Mouse (Mus musculus) frontal cortex, postnatal 25 days (tissue): Measurements from ENCODE around the gene Rragc.
"Not testable (repeated sequence)": the region's sequence is repeated elsewhere in the genome, so short reads cannot be mapped to it uniquely, and the experiment has no call there.

Source experiments
- DNase-seq, 2 experiments: peaks; one replicate each; pipeline ENCODE4 v3.0.0; 2022; ENCODE audit warnings: low spot score in 2 of 2

Rragc gene

DNA sequence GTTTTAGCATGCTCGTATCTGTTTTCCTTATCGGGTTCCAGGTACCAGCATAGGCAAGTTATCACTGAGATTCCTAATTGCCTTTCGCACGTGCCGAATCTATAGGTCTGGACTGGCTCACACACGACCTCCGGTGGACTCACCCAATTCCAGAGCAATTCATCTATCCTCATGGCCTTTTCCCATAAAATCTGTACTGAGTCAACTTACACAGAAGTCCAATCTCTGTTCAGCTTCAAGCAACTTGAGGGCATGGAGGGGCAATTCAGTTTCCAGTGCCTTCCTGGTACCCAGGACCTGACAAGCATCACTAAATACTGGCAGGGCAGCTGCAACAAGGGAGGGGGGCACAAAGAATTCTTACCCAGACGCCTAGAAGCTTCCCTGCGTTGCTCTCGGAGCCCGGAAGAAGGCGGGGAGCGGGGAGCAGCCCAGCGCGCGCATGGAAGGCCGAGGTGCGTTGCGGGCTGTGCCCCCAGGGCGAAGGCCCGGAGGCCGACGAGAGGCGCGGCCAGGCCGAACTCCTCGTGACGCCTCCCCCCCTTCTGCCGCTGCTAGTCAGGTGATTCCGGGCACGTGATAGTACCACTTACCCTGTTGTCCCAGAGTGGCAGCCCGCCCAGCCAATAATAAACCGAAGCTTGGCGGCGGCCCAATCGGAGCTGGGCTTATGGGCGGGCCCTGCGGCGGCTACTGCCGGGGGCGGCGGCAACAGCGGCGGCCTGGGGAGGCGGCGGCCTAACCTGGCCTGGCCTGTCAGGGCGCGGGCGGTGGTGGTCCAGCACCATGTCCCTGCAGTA, at the start of gene Rragc:
Rragc (plus strand) TSS at position 699 of the 800 bp plus-strand sequence.
- peak; percentile 100 for DNase-seq

DNA sequence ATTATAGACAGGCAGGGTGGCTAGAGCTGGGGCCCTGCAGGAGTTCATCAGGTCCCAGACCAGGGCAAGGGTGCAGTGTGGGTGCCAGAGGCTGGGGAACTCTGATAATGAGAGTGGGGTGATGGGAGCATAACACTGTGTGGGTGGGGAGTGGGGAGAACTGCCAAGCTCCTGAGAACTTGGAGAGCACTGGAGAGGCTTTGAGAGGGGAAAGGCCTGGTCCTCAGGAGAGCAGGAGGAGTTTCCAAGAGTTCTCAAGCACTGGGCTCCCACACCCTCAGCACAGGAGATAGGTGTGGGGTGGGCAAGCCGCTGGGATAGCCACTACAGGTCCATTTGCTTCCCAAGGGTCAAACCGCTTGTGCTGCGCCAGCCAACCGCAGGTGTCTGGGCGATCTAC, 23.5 kb upstream of the Rragc start:
- DNase-seq = no peak

DNA sequence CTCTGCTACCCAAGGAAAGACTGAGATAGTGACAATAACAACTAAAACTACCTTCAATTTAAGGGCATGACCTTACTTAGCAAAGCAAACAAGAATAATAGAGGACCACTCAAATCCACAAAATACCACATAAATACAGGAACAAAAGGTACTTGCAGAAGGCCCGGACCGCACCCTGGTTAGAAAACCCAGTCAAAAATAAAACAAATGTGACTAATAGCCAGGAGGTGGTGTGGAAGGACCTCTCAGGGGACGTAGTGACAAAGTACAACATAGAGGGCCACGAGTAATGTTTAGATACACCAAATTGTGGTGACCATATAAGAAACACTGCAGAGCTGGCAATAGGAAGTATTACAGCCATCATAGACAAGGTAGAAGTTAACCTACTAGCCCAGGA, 23.0 kb upstream of the Rragc start:
- DNase-seq = no peak

DNA sequence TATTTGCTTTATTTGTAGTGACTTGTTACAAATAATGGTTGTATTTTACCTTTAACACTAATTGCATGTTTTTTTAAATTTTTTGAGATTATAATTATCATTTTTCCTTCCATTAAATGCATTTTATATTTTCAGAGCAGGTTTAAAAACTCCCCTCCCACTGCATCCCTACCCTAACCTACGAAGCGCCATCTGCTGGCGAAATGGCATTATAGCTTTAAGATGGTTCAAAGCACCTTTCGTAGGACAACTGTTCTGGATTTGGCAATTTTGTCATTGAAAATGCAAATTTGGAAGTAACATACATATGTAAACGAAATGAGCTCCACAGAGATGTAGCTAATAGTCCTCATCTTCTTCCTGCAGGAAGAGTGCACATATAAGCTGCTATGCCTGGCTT, 18.6 kb upstream of the Rragc start:
- DNase-seq = peak in 1 of 2 experiments; percentile 23

DNA sequence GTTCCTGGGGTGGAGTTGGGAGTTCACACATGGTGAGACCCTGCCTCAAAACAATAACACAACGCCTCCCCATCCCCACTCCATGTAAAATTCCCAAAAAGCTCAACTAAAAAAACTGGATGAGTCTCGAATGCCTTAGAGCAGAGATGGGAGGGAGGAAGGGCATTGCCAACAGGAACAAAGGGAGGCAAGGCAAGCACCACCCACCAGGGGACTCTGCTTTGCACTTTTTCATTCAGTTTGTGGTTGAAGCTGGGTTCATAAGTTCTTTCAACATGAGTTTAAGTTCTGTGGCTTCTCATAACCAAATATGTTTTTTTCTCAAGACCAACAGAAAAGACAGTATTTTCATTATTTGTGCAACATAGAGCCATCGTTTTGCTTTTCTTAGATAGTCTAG, 13.8 kb upstream of the Rragc start:
- DNase-seq = no peak

DNA sequence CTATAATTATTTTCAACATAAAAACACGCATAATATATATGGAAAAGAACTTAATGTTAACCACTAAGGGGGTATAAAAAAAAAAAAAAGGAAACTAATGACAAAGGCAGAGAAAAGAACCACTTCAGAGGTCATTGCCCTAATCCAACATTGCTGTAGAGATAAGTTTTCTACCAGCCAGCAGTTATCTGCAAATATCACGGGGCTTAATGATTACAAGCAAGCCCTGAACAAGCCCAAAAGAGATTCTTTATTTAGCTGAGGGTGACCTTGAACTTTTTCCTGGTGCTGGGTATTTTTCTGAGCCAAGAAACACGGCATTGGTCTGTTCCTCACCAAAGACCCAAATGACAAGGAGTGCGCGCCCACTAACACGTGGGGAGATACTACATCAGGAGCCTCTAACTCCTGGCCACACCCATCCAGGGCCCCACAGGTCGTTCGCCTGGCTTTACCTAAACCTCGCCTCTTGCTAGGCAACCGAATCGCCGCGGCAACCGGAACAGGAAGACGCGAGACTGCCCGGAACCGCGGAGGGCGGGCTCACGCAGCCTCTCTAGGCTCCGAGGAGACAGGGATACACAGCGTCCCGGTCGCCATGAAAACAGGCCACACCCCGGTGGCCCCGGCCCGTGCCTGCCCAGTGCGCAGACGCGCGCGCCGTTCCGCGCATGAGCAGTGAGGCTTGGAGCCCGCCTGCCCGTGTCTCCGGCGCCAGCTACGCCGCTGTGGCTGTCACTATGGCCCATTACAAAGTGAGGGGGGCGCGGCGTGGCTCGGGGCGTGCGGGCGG, 12.7 kb upstream of the Rragc start, which contains the start of gene Mycbp:
Mycbp (plus strand) TSS at position 500 of the 793 bp plus-strand sequence.
- DNase-seq = peak; percentile 96 to 99

DNA sequence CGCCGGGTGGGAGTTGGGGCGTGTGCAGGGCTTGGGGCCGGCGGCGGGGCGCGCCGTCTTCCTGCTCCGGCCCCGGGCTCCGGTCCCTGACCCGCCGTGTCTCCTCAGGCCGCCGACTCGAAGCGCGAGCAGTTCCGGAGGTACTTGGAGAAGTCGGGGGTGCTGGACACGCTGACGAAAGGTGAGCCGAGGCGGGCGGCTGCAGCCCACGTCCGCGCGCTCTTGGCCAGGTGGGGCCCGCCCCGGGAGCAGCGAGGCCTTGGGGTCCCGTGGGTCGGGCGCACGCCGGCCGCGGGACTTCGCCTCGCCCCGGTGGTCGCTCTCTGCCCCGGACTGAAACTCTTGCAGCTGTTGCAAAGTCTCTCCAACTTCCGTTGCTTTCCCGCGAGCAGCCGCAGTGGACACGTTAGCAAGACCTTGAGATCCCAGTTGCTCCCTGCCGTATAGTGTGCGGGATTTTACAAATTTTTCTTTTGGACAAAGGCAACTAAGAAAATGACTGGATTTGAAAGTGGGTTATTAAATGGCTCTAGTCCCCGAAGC, 12.0 kb upstream of the Rragc start:
- no peak for DNase-seq

DNA sequence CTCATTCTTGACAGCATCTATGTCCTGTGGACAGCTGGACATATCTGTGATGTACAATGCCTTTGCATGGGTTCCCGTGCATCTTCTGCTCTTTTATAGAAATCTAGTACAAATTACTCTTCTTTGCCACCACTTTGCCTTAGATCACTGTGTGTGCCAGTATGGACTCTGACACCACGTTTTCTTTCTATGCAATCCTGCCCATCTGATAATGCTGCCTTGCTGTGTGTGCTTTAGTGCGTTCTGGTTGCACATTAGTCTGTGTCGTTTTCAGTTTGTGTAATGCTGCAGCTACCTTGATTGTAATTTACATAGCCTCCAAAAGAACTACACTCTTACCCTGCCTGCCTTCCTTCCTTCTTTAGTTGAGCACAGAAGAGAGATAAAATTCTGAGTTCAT, 5.7 kb upstream of the Rragc start:
- no peak for DNase-seq

DNA sequence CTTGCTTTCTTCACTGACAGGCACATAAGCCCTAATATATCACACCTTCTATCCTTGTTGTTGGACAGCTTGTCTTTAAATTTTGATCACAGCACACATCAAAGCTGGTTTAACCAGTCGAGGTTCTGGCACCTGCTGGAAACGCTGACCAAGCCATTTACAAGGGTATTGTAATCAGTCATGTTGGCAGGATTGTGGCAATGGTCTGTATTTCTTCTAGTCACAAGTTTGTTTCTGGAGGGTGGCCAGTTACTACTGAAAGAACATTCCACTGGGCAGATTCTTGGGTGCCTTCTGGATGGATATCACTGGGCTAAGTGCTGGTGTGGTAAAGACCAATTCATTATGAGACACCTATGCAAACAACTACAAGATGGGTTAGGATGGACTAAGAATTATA, 4.8 kb upstream of the Rragc start:
- DNase-seq = no peak

DNA sequence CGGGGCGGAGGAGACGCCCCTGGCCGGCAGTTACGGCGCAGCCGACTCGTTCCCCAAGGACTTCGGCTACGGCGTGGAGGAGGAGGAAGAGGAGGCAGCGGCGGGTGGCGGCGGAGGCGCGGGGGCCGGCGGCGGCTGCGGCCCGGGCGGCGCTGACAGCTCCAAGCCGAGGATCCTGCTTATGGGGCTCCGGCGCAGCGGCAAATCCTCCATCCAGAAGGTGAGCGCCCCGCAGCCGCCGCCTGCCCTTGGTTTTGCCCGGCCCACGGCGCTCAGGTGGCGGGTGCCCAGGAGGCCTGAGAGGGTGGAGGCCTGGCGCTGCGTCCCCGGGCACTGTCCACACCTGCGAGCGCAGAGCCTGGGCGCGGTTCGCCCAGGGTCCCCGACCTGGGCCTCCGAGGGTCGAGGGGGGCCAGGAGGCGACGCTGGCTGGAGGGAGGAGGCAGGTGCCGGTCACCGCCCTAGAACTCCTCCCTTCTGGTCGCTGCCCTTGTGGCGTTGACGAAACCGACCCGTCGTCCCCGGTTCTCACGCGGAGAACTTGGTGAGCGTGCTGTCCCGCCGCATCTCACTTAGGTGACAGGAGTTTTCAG, 398 bp downstream of the Rragc start, which contains the start of gene 4930535I16Rik:
4930535I16Rik (minus strand) TSS at position 475 of the 593 bp plus-strand sequence.
- DNase-seq = no peak

DNA sequence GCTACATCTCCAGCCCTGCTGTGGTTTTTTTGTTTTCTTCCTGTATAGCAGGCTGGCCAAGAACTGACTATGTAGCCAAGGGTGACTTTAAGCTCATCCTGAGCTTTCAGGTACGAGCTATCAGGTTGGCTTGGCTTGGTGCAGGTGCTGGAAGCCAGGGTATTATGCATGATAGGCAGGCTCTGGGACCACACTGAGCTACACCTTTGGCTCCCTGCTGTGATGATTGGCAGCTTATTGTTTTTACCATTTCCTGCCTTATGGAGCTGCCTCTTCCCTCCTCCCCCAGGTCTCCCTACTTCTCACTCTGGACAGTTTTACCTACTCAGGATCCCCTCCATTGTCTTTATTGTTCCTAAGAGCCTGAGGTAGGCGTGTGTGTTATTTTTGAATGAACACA, 1.6 kb downstream of the Rragc start:
- DNase-seq = no peak

DNA sequence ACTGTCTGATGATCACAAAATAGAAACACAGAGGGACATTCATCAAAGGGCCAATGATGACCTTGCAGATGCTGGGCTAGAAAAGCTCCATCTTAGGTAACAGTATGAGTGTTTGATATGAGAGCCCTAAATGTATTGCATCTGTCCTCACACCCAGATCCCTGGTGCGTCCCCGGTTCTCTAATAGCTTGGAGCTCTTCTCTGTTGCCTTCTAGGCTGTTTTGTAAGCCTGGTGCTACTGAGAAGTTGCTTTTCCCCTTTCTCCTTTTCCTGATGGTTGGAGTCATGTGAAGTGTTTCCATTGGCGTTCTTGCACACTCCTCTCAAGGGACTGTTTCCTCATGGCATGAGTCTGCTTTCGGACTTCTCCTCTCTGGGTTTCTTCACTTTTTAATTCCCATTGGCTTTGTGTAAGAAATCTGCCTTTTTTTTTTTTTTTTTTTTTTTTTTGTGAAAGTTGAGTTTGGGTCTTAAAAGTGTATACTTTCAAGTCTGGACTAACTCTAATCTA, 3.9 kb downstream of the Rragc start:
- no peak for DNase-seq

DNA sequence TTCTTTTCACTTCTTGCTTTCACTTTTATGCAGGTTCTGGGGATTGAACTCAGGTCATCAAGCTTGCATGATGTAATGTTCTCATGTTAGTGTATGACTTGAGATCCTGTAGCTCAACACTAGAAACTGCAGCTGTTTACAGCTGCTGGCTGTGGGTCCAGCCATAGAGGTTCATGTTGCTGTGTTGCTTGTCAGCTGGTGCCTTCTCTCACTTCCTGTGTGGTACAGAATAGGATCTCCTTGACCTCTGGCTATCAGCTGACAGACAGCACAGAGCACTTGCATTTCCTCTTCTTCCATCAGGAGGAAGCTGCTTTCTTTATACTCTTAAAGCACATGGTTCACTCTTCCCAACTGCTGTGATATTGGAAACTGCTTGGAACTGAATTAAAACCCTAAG, 10.7 kb downstream of the Rragc start:
- DNase-seq = no peak

DNA sequence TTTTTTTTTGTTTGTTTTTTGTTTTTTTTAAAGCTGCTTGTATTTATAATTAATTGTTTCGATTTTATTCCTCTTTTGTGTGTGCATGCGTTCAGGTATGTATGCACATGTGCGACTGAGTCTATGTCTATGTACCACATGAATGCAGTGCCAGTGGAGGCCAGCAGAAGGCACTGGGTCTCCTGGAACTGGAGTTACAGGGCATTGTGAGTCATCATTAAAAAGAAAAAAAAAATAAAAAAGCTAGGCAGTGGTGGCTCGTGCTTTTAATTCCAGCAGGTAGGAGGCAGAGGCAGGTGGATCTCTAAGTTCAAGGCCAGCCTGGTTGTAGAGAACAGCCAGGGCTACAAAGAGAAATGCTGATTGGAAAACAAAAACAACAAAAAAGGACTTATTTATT, 12.7 kb downstream of the Rragc start:
- DNase-seq = no peak

DNA sequence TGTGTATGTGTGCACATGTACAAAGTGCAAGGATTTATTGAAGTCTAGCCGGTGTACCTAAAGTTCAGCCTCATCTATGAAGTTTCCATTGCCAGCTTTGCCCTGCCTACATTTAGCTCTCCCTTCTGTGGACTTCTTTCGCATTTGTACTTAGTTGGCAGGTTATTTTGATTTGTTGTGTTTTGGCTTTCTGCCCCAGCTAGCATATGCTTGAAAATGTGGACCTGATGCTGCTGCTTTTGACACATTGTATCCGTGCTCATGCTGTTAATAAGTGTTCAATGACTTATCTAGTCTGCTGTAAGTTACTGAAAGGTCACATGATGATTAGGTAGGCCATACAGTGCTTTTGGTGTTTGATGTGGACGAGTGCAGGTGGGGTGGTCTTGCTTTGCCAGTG, 17.1 kb downstream of the Rragc start:
- no peak for DNase-seq

DNA sequence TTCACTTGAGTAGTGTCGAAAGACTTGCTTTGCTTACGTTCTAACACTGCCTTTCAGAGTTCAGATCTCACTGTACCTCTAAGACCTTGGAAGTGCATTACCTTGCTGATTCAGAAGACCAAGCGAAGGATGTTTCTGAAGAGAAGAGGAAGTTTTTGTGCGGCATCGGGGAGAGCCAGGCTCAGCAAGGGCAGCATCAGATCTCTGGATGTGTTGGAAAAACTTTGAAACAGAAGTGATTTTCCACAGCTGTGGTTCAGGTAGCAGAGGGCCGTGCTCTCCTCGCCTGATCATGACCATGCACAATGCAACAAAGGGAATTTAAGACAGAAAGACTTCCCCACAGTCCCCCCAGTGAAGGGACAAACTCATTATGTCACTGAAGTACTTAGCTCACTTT, 18.8 kb downstream of the Rragc start:
- no peak for DNase-seq

DNA sequence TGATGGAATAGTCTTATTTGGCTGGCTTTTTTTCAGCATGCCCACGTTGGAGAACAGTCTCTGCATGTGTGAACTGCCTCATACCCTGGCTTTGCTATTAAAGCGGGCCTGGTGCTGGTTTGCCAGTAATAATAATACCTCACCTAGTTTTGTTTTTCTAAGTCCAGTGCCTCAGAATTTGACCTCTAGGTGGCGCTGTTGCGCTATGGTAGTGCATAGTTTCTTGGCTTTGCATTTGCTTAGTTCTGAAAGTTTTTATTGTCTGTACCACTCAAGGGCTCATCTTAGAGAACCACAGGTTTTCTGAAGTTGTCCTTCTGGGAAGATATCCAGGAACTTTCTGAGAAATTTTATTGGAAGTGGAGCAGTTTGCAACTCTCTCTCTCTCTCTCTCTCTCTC, 22.6 kb downstream of the Rragc start:
- DNase-seq = peak; percentile 78 to 81

DNA sequence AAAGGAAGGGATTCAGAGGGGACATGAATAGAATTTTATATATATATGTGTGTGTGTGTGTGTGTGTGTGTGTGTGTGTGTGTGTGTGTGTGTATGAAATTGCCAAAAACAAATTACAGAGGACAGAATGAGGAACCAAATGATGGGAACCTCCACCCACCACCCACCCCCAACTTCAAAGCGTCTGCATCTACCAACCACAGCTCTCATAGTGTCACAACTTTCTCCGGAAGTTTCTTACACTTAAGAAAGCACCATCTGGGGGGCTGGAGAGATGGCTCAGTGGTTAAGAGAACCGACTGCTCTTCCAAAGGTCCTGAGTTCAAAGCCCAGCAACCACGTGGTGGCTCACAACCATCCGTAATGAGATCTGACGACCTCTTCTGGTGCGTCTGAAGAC, 23.6 kb downstream of the Rragc start:
- DNase-seq = not testable (repeated sequence)

DNA sequence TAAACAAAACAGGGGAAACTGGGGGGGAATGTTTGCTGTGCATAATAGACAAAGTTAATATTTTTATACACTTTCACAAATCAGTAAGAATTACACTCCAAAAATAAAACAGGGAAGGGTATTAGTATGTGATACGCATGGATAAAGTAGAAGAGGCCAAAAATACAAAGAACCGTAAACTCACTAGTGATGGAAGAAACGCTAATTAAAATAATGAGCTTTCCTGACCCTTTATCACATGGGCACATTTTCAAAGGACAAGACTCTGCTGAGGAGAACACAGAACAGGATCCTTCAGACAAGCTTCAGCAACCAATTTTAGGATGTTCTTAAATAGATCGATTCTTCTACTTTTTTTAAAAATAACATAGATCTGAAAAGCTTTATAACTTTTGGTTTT, 29.5 kb downstream of the Rragc start:
- DNase-seq = no peak

DNA sequence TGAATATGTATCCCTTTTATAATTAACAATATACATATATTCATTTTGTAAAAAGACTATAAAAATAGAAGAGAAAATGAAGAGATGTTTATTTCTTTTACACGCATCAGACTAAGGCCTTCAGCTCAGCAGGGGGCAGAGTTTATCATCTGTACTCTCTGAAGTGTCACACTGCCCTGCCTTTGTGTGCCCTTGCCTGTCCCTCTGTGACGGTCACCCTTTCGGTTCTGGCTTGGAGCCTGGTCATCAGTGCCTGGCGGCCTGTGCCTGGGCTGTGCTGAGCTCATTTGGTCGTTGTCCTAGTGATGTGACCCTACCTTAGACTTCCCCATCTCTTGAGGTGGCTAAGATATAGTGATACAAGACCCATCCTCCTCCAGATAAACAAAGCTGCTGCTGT, 29.9 kb downstream of the Rragc start:
- no peak for DNase-seq

DNA sequence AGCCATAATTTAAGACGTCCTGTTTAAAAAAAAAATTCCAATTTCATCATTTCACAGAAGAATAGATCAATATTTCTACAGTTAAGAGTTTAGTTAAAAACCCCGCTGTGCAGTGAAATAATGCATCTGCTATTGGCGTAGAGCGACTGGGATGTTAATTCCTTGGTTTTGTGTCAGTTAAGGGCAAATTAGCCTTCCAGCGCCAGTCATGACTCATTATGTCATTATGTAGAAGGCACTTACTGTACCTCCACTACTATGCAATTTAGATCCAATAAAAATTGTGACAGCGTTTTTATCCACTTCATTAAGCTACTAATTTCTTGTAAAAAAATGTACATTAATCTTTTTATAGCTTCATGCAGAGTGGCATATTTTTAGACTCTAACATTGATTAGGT, 31.7 kb downstream of the Rragc start:
- no peak for DNase-seq

DNA sequence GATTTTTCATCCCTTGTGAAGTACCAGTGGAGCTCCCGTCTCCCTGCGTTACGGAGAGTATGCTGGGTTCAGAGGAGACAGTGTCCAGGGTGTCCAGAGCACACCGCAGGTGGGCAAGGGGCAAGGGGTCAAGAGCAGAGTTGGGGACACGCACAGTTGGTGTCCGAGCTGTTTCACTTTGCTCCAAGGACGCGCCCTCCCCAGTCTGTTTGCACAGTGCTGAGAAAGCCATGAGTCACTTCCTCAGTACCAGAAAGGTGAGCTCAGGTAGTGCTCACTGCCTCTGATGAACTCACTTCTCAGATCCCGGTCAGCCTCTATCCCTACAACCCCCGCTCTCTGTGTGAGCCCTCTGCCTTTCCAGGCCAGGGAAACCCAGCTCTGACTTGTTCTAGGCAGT, 32.4 kb downstream of the Rragc start:
- no peak for DNase-seq
